Mouse (Mus musculus) MEL (cell line): ENCODE results near the gene Rrp36. TPM values are rescaled to one million over a fixed set of nuclear protein-coding genes. Genes with fewer than 3 reads are reported as not detected.
A peak's percentile ranks its signal among the peaks of the same experiment; 100 is the strongest.

Source experiments
- DNase-seq: peaks from one replicate; pipeline ENCODE4 v3.0.0; 2011; ENCODE audit warnings: low read depth, low spot score
- H3K27ac ChIP-seq: 2 replicates; pipeline ENCODE4 v1.5.1; 2012; ENCODE audit warnings: low read depth, mild to moderate bottlenecking, control low read depth, low read length, moderate library complexity; ENCODE audit not compliant: control insufficient read depth
- H3K27me3 ChIP-seq, 2 experiments: fragments of 150-350 bp in 1 of 2; sonication (generic) in 1 of 2; 2 replicates each; pipeline ENCODE4 v1.6.1; 2012; ENCODE audit warnings: low read length in 2 of 2, mild to moderate bottlenecking in 2 of 2, improper control_type of control experiment in 1 of 2, moderate library complexity in 1 of 2; ENCODE audit not compliant: insufficient read depth in 2 of 2, control insufficient read depth in 1 of 2
- H3K36me3 ChIP-seq, 2 experiments: 2 replicates each; pipeline ENCODE4 v1.6.1; 2012 to 2014; ENCODE audit warnings: low read length in 2 of 2, improper control_type of control experiment in 1 of 2, inconsistent platforms in 1 of 2, mild to moderate bottlenecking in 1 of 2; ENCODE audit not compliant: insufficient read depth in 2 of 2, control insufficient read depth in 1 of 2
- H3K4me1 ChIP-seq, 2 experiments: fragments of 150-350 bp in 1 of 2; sonication (generic) in 1 of 2; 2 replicates each; pipeline ENCODE4 v1.6.1; 2012; ENCODE audit warnings: low read length in 2 of 2, improper control_type of control experiment in 1 of 2, mild to moderate bottlenecking in 1 of 2; ENCODE audit not compliant: insufficient read depth in 2 of 2, control insufficient read depth in 1 of 2
- H3K4me3 ChIP-seq, 2 experiments: fragments of 150-350 bp in 1 of 2; sonication (generic) in 1 of 2; 2 replicates each; pipeline ENCODE4 v1.5.1; 2012; ENCODE audit warnings: low read depth in 2 of 2, low read length in 2 of 2, mild to moderate bottlenecking in 2 of 2, moderate library complexity in 2 of 2, control low read depth in 1 of 2, improper control_type of control experiment in 1 of 2; ENCODE audit not compliant: control insufficient read depth in 1 of 2, insufficient read depth in 1 of 2
- H3K79me2 ChIP-seq: 2 replicates; pipeline ENCODE4 v1.6.1; 2012; ENCODE audit warnings: mild to moderate bottlenecking, low read length, moderate library complexity; ENCODE audit not compliant: control insufficient read depth, poor library complexity, insufficient read depth
- H3K9ac ChIP-seq: 2 replicates; pipeline ENCODE4 v1.6.1; 2012; ENCODE audit warnings: low read depth, mild to moderate bottlenecking, control low read depth, low read length, moderate library complexity; ENCODE audit not compliant: control insufficient read depth, poor library complexity, severe bottlenecking
- H3K9me3 ChIP-seq: fragments of 150-350 bp; sonication (generic); replicated peaks from 2 replicates; pipeline ENCODE4 v1.6.1; 2012; ENCODE audit warnings: mild to moderate bottlenecking, low read length, improper control_type of control experiment, moderate library complexity; ENCODE audit not compliant: insufficient read depth
- BHLHE40 ChIP-seq: IDR thresholded peaks from 2 replicates; pipeline ENCODE4 v1.6.1; 2012; ENCODE audit warnings: low read depth, mild to moderate bottlenecking, inconsistent platforms, low read length, improper control_type of control experiment, borderline replicate concordance
- CHD1 ChIP-seq: IDR thresholded peaks from 2 replicates; pipeline ENCODE4 v1.6.1; 2012; ENCODE audit warnings: low read depth, mild to moderate bottlenecking, inconsistent platforms, low read length, improper control_type of control experiment
- CHD2 ChIP-seq: IDR thresholded peaks from 2 replicates; pipeline ENCODE4 v1.6.1; 2011; ENCODE audit warnings: low read length, improper control_type of control experiment
- E2F4 ChIP-seq: IDR thresholded peaks from 2 replicates; pipeline ENCODE4 v1.6.1; 2011; ENCODE audit warnings: low read depth, low read length, improper control_type of control experiment, borderline replicate concordance
- ELF1 ChIP-seq: IDR thresholded peaks from 2 replicates; pipeline ENCODE4 v1.6.1; 2014; ENCODE audit warnings: low read depth, mild to moderate bottlenecking, inconsistent platforms, low read length, improper control_type of control experiment, moderate library complexity
- EP300 ChIP-seq, 2 experiments: IDR thresholded peaks; 2 replicates each; pipeline ENCODE4 v1.6.1; 2011; ENCODE audit warnings: improper control_type of control experiment in 2 of 2, low read length in 2 of 2, low read depth in 1 of 2, mild to moderate bottlenecking in 1 of 2
- HCFC1 ChIP-seq: IDR thresholded peaks from 2 replicates; pipeline ENCODE4 v1.6.1; 2012; ENCODE audit warnings: low read depth, mild to moderate bottlenecking, inconsistent platforms, low read length, improper control_type of control experiment, moderate library complexity
- JUND ChIP-seq: IDR thresholded peaks from 2 replicates; pipeline ENCODE4 v1.6.1; 2011; ENCODE audit warnings: low read depth, mild to moderate bottlenecking, improper control_type of control experiment, low read length
- MAX ChIP-seq: IDR thresholded peaks from 2 replicates; pipeline ENCODE4 v1.6.1; 2011; ENCODE audit warnings: low read length, improper control_type of control experiment
- MAZ ChIP-seq: IDR thresholded peaks from 2 replicates; pipeline ENCODE4 v1.6.1; 2012; ENCODE audit warnings: low read depth, mild to moderate bottlenecking, inconsistent platforms, low read length, improper control_type of control experiment
- MXI1 ChIP-seq: IDR thresholded peaks from 2 replicates; pipeline ENCODE4 v1.6.1; 2011; ENCODE audit warnings: mild to moderate bottlenecking, low read depth, low read length, improper control_type of control experiment
- MYB ChIP-seq: IDR thresholded peaks from 2 replicates; pipeline ENCODE4 v1.6.1; 2011; ENCODE audit warnings: mild to moderate bottlenecking, low read depth, low read length, improper control_type of control experiment
- MYC ChIP-seq: IDR thresholded peaks from 2 replicates; pipeline ENCODE4 v1.6.1; 2011; ENCODE audit warnings: low read depth, mild to moderate bottlenecking, low read length, improper control_type of control experiment, moderate library complexity
- POLR2A ChIP-seq, 2 experiments: IDR thresholded peaks; 2 replicates each; pipeline ENCODE4 v1.6.1; 2011 to 2012; ENCODE audit warnings: low read length in 2 of 2, mild to moderate bottlenecking in 2 of 2, control low read depth in 1 of 2, improper control_type of control experiment in 1 of 2, low read depth in 1 of 2, moderate library complexity in 1 of 2; ENCODE audit not compliant: control insufficient read depth in 1 of 2, insufficient read depth in 1 of 2, poor library complexity in 1 of 2
- POLR2AphosphoS5 ChIP-seq: IDR thresholded peaks from 2 replicates; pipeline ENCODE4 v1.6.1; 2012; ENCODE audit warnings: low read depth, borderline replicate concordance, mild to moderate bottlenecking, inconsistent platforms, low read length, moderate library complexity, mixed read lengths
- RCOR1 ChIP-seq: IDR thresholded peaks from 2 replicates; pipeline ENCODE4 v1.6.1; 2012; ENCODE audit warnings: low read depth, mild to moderate bottlenecking, inconsistent platforms, low read length, improper control_type of control experiment
- SIN3A ChIP-seq: IDR thresholded peaks from 2 replicates; pipeline ENCODE4 v1.6.1; 2012; ENCODE audit warnings: low read length, improper control_type of control experiment, inconsistent platforms
- TAL1 ChIP-seq: IDR thresholded peaks from 2 replicates; pipeline ENCODE4 v1.6.1; 2012; ENCODE audit warnings: mild to moderate bottlenecking, inconsistent platforms, low read length, moderate library complexity, mixed read lengths
- TBP ChIP-seq: IDR thresholded peaks from 2 replicates; pipeline ENCODE4 v1.8.0; 2011; ENCODE audit warnings: low read depth, low read length, improper control_type of control experiment
- USF1 ChIP-seq: IDR thresholded peaks from 2 replicates; pipeline ENCODE4 v1.6.1; 2014; ENCODE audit warnings: low read depth, mild to moderate bottlenecking, inconsistent platforms, low read length, improper control_type of control experiment, moderate library complexity
- USF2 ChIP-seq, 2 experiments: IDR thresholded peaks; 2 replicates each; pipeline ENCODE4 v1.6.1; 2011 to 2012; ENCODE audit warnings: improper control_type of control experiment in 2 of 2, low read length in 2 of 2, borderline replicate concordance in 1 of 2, inconsistent platforms in 1 of 2, low read depth in 1 of 2, mild to moderate bottlenecking in 1 of 2; ENCODE audit not compliant: insufficient read depth in 1 of 2
- ZKSCAN1 ChIP-seq: IDR thresholded peaks from 2 replicates; pipeline ENCODE4 v1.6.1; 2012; ENCODE audit warnings: low read depth, mild to moderate bottlenecking, inconsistent platforms, low read length, improper control_type of control experiment, moderate library complexity
- ZMIZ1 ChIP-seq: IDR thresholded peaks from 2 replicates; pipeline ENCODE4 v1.6.1; 2012; ENCODE audit warnings: low read depth, mild to moderate bottlenecking, inconsistent platforms, low read length, improper control_type of control experiment, moderate library complexity
- polyA plus RNA-seq, 2 experiments: library from polyadenylated mRNA; stranded (reverse) in 1 of 2; unstranded in 1 of 2; fragments of >175 nt in 1 of 2; fragments of >200 nt in 1 of 2; gene quantifications; 2 replicates each; pipeline versions ENCODE4 v1.2.1 to v1.2.4; 2012; ENCODE audit warnings: low replicate concordance in 2 of 2, low read depth in 1 of 2; ENCODE audit not compliant: insufficient read length in 2 of 2, insufficient read depth in 1 of 2, missing spikeins in 1 of 2
- total RNA-seq: library from RNA; depleted of rRNA; stranded (reverse); fragments of 300-350 nt; gene quantifications from 2 replicates; pipeline ENCODE4 v1.2.3, GENCODE M21; 2012

Rrp36 gene
- total and polyA plus RNA-seq, 3 experiments = 51.2 to 55.3 TPM; not detected in 1

- peaks cover 0 to 7% of the 10 kb centered on the region in 2 experiments; a peak in 2 of 4 replicates for H3K36me3 ChIP-seq
- no peaks in the 10 kb centered on the region for H3K27me3 ChIP-seq
- peaks cover 6 to 16% of the 10 kb centered on the region in 2 experiments; a peak in 3 of 4 replicates for H3K4me1 ChIP-seq
- TF ChIP-seq TBP = no peak
- TF ChIP-seq EP300 (IDR thresholded peaks at IDR 0.05; ENCODE audit: low read depth in 1 of 2, low read length in 2 of 2) = no peak
- TF ChIP-seq RCOR1 = no peak
- H3K79me2 ChIP-seq = peaks cover 16% of the 10 kb centered on the region
- H3K4me3 ChIP-seq = no peak overlapping the region
- H3K27ac ChIP-seq = no peak overlapping the region
- H3K9me3 ChIP-seq = no peaks in the 10 kb centered on the region
- no peak for DNase-seq
- H3K9ac ChIP-seq = no peak overlapping the region
These were observed 25.7 kb downstream of the Rrp36 start for GRCm38 (mm10) chr17:46648436-46648835.

GRCm38 (mm10) chr17:46647279-46647678 is 26.9 kb downstream of the Rrp36 start:
- H3K4me1 ChIP-seq = peaks cover 6 to 16% of the 10 kb centered on the region in 2 experiments; a peak in 3 of 4 replicates
- no peak for DNase-seq
- no peaks in the 10 kb centered on the region for H3K9me3 ChIP-seq
- H3K36me3 ChIP-seq = peaks cover 0 to 7% of the 10 kb centered on the region in 2 experiments; a peak in 2 of 4 replicates
- H3K9ac ChIP-seq = no peak overlapping the region
- no peaks in the 10 kb centered on the region for H3K27me3 ChIP-seq
- TF ChIP-seq CHD2 = no peak
- 0 out of 4 replicates have a peak, but pooled peaks of 1 of the 2 experiments have one; percentile 5 for TF ChIP-seq POLR2A (IDR thresholded peaks at IDR 0.05; ENCODE audit: control insufficient read depth in 1 of 2, insufficient read depth in 1 of 2, low read depth in 1 of 2, low read length in 2 of 2, poor library complexity in 1 of 2)
- TF ChIP-seq, all 39 proteins: peak for 1
- Histone ChIP-seq H3K27ac (no peak overlapping the region), H3K4me3 (no peak overlapping the region), H3K79me2 (peaks cover 16% of the 10 kb centered on the region)

- Histone ChIP-seq H3K36me3 (peaks cover 0 to 7% of the 10 kb centered on the region in 2 experiments; a peak in 2 of 4 replicates), H3K79me2 (peaks cover 14% of the 10 kb centered on the region)
- DNase-seq = no peak
These were observed 27.9 kb downstream of the Rrp36 start for GRCm38 (mm10) chr17:46646322-46646662.

More at GRCm38 (mm10) chr17:46646322-46646662, 27.9 kb downstream of the Rrp36 start:
- H3K9me3 ChIP-seq = no peaks in the 10 kb centered on the region
- H3K27ac ChIP-seq = peak overlapping the region; percentile 73
- H3K4me3 ChIP-seq = peak overlapping the region; percentile 88 to 98
- no peaks in the 10 kb centered on the region for H3K27me3 ChIP-seq
- TF ChIP-seq CHD1 (no peak), EP300 (IDR thresholded peaks at IDR 0.05; ENCODE audit: low read depth in 1 of 2, low read length in 2 of 2) (no peak), ELF1 (no peak), POLR2A (IDR thresholded peaks at IDR 0.05; ENCODE audit: control insufficient read depth in 1 of 2, insufficient read depth in 1 of 2, low read depth in 1 of 2, low read length in 2 of 2, poor library complexity in 1 of 2) (peak in 1 of 2 experiments; percentile 96; a peak in 2 of 4 replicates), USF2 (IDR thresholded peaks at IDR 0.05; ENCODE audit: borderline replicate concordance in 1 of 2, insufficient read depth in 1 of 2, low read depth in 1 of 2, low read length in 2 of 2) (peak; percentile 80 to 83), MYB (no peak), E2F4 (no peak), MYC (peak; percentile 87), MAX (peak; percentile 61; the same call in 1 of the 2 replicates), CHD2 (0 out of 2 replicates have a peak, but pooled peaks have one; percentile 6), USF1 (peak; percentile 89), JUND (no peak), TBP (0 out of 2 replicates have a peak, but pooled peaks have one; percentile 27), MXI1 (peak; percentile 77), ZMIZ1 (no peak), ZKSCAN1 (no peak), SIN3A (peak; percentile 65; the same call in 1 of the 2 replicates), HCFC1 (no peak), POLR2AphosphoS5 (no peak), MAZ (no peak), TAL1 (no peak), BHLHE40 (peak; percentile 82)
- peak overlapping the region; percentile 96 for H3K9ac ChIP-seq
- H3K4me1 ChIP-seq = peaks cover 5 to 12% of the 10 kb centered on the region in 2 experiments; a peak in 3 of 4 replicates
